Mouse (Mus musculus): ENCODE results near the gene Dalrd3. TPM values are rescaled to one million over a fixed set of nuclear protein-coding genes. Genes with fewer than 3 reads are reported as not detected.
A peak's percentile ranks its signal among the peaks of the same experiment; 100 is the strongest.

The Dalrd3 gene
- total RNA-seq, 1 experiment from 2014 or later, result 38.8 TPM

GRCm38 (mm10) chr9:108571401-108571973, 1.8 kb downstream of the Dalrd3 start:
- ATAC-seq (replicated peaks; ENCODE audit: low read depth, poor library complexity, severe bottlenecking), result no peak

GRCm38 (mm10) chr9:108572321-108572720, 2.6 kb downstream of the Dalrd3 start:
- ATAC-seq (replicated peaks; ENCODE audit: low read depth, poor library complexity, severe bottlenecking), result no peak

GRCm38 (mm10) chr9:108573774-108574690, 4.3 kb downstream of the Dalrd3 start:
- ATAC-seq (replicated peaks; ENCODE audit: low read depth, poor library complexity, severe bottlenecking), result 0 out of 2 replicates have a peak, but pooled peaks have one; percentile 7

- ATAC-seq (replicated peaks; ENCODE audit: low read depth, poor library complexity, severe bottlenecking), result no peak
Measured at GRCm38 (mm10) chr9:108574921-108575320, 5.2 kb downstream of the Dalrd3 start.

- no peak for ATAC-seq (replicated peaks; ENCODE audit: low read depth, poor library complexity, severe bottlenecking)
Measured at GRCm38 (mm10) chr9:108575321-108576297, 5.9 kb downstream of the Dalrd3 start.

GRCm38 (mm10) chr9:108577025-108577424, 7.3 kb downstream of the Dalrd3 start:
- no peak for ATAC-seq (replicated peaks; ENCODE audit: low read depth, poor library complexity, severe bottlenecking)

GRCm38 (mm10) chr9:108577934-108578544, 8.4 kb downstream of the Dalrd3 start:
- peak; percentile 2; the same call in 1 of the 2 replicates for ATAC-seq (replicated peaks; ENCODE audit: low read depth, poor library complexity, severe bottlenecking)

GRCm38 (mm10) chr9:108578545-108579343, 9.1 kb downstream of the Dalrd3 start, which contains the start of gene Wdr6:
TSS of gene Wdr6 (minus strand) at chr9:108578739.
- peak; percentile 93 for ATAC-seq (replicated peaks; ENCODE audit: low read depth, poor library complexity, severe bottlenecking)

GRCm38 (mm10) chr9:108579344-108579690, 9.6 kb downstream of the Dalrd3 start:
- no peak for ATAC-seq (replicated peaks; ENCODE audit: low read depth, poor library complexity, severe bottlenecking)

- ATAC-seq (replicated peaks; ENCODE audit: low read depth, poor library complexity, severe bottlenecking), result no peak
Measured at GRCm38 (mm10) chr9:108587571-108588180, 18.0 kb downstream of the Dalrd3 start.

- 0 out of 2 replicates have a peak, but pooled peaks have one; percentile 58 for ATAC-seq (replicated peaks; ENCODE audit: low read depth, poor library complexity, severe bottlenecking)
Measured at GRCm38 (mm10) chr9:108589229-108589628, 19.5 kb downstream of the Dalrd3 start.

- no peak for ATAC-seq (replicated peaks; ENCODE audit: low read depth, poor library complexity, severe bottlenecking)
Measured at GRCm38 (mm10) chr9:108591462-108591861, 21.8 kb downstream of the Dalrd3 start.

- ATAC-seq (replicated peaks; ENCODE audit: low read depth, poor library complexity, severe bottlenecking), result 0 out of 2 replicates have a peak, but pooled peaks have one; percentile 36
Measured at GRCm38 (mm10) chr9:108594354-108594753, 24.7 kb downstream of the Dalrd3 start.

- peak; percentile 80 for ATAC-seq (replicated peaks; ENCODE audit: low read depth, poor library complexity, severe bottlenecking)
Measured at GRCm38 (mm10) chr9:108596998-108597764, 27.5 kb downstream of the Dalrd3 start, which contains the start of gene P4htm. TSS of gene P4htm (minus strand) at chr9:108597667.

GRCm38 (mm10) chr9:108599021-108599566, 29.4 kb downstream of the Dalrd3 start:
- no peak for ATAC-seq (replicated peaks; ENCODE audit: low read depth, poor library complexity, severe bottlenecking)

GRCm38 (mm10) chr9:108600011-108600410, 30.3 kb downstream of the Dalrd3 start:
- ATAC-seq (replicated peaks; ENCODE audit: low read depth, poor library complexity, severe bottlenecking), result no peak

GRCm38 (mm10) chr9:108601986-108602385, 32.3 kb downstream of the Dalrd3 start:
- no peak for ATAC-seq (replicated peaks; ENCODE audit: low read depth, poor library complexity, severe bottlenecking)
